Mouse (Mus musculus) layer of hippocampus, adult 2 months (tissue): ENCODE measurements around the gene Lyst. TPM values are rescaled to one million over a fixed set of nuclear protein-coding genes. Genes with fewer than 3 reads are reported as not detected.
"Not testable (repeated sequence)": the region's sequence is repeated elsewhere in the genome, so short reads cannot be mapped to it uniquely, and the experiment has no call there.

Experiments used
- DNase-seq, 2 experiments: peaks; one replicate each; pipeline ENCODE4 v3.0.0; 2022; ENCODE audit warnings: low spot score in 2 of 2
- H3K27ac ChIP-seq: fragments of 200-600 bp; 2 replicates; pipeline ENCODE4 v1.8.1; 2022
- H3K4me3 ChIP-seq: fragments of 200-600 bp; 2 replicates; pipeline ENCODE4 v1.8.1; 2022; ENCODE audit warnings: mild to moderate bottlenecking
- CTCF ChIP-seq: fragments of 200-600 bp; conservative IDR thresholded peaks from 2 replicates; pipeline ENCODE4 v1.8.1; 2022; ENCODE audit warnings: antibody characterized with exemption, mild to moderate bottlenecking, moderate library complexity
- long read RNA-seq, 2 experiments: library from polyadenylated mRNA; stranded (forward); transcript quantifications; one replicate each; pipeline ENCODE4 v2.0.0; 2021; ENCODE audit warnings: borderline mapping rate in 2 of 2
- total RNA-seq, 2 experiments: library from RNA; stranded (reverse); gene quantifications; 2 replicates each; pipeline ENCODE4 v1.2.3; 2021

Lyst gene
- 100 to 1,000 TPM in 1 of 2 experiments, 10 to 100 TPM in 1; 96.3 to 107 TPM for total RNA-seq
- long read RNA-seq, experiment 1, full-length matches to known transcripts: 2 of 21 reads
- long read RNA-seq, experiment 1, partial matches to known transcripts: 18 of 21 reads
- long read RNA-seq, experiment 1, other reads (novel, unspliced or antisense): 1 of 21 reads
- long read RNA-seq, experiment 2, full-length matches to known transcripts: 2 of 29 reads
- long read RNA-seq, experiment 2, partial matches to known transcripts: 23 of 29 reads
- long read RNA-seq, experiment 2, other reads (novel, unspliced or antisense): 4 of 29 reads

- TF ChIP-seq CTCF: peak; percentile 59
- Histone ChIP-seq H3K27ac (peak within 1 kb of the TSS; percentile 93), H3K4me3 (peak within 1 kb of the TSS; percentile 100)
- peak; percentile 99 to 100 for DNase-seq
Measured at GRCm38 (mm10) chr13:13590048-13591011, at the start of gene Lyst. Lyst (plus strand) TSS chr13:13590397.

GRCm38 (mm10) chr13:13543073-13543472, 47.1 kb upstream of the Lyst start:
- peak in 1 of 2 experiments; percentile 32 for DNase-seq
- TF ChIP-seq CTCF: peak; percentile 68

DNA sequence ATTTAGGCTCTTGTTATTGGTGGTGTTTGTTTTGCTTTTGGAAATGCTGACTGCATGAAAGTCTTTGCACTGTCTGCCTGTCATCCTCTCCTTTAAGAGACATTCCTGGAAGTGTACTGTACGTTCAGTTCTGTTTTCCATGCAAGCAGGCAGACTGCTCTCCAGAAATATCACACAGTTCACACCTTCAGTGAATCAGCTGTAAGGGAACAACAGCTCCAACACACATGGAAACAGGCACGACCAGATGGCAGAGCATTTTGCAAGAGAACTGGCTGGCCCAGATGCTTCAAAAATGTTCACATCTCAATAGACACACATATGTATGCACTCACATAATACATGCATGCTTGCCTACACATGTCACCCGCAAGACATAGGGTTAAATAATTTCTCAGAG, 43.4 kb upstream of the Lyst start:
- DNase-seq: peak; percentile 78 to 83
- Histone ChIP-seq H3K27ac (peak overlapping the region; percentile 87), H3K4me3 (no peak overlapping the region)
- TF ChIP-seq CTCF: no peak

More at GRCm38 (mm10) chr13:13543073-13543472, 47.1 kb upstream of the Lyst start:
- H3K4me3 ChIP-seq, H3K27ac ChIP-seq: not testable (repeated sequence)

- DNase-seq: no peak
- TF ChIP-seq CTCF: no peak
- peak overlapping the region; percentile 73 for H3K27ac ChIP-seq
- H3K4me3 ChIP-seq: no peak overlapping the region
Measured at GRCm38 (mm10) chr13:13547889-13548288, 42.3 kb upstream of the Lyst start.

DNA sequence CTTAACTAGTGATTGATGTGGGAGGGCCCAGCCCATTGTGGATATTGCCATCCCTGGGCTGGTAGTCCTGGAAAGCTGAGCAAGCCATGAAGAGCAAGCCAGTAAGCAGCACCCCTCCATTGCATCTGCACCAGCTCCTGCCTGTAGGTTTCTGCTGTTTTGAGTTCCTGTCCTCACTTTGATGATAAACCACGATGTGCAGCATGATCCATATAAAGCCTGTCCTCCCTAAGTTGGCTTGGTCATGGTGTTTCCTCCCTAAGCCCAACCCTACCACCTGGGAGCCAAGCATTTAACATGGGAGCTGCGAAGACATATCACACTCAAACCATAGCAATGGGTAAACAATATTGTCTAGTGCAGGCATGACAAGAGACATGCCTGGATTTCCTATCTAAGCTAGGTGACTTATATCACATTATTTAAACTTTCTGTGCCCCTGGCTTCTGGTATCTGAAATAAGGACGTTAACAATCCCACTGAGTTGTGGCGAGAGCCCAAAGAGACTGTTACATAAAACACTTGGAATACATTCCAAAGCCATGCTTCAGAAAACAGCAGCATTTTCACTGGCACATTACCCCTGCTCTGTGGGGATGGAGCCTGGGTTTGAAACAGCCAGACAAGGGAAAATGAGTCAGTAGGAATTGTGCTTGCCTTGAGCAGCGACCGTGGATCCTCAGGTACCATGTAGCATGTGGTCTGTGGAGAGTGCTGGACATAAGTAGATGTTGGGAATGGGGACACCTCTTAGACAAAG, 41.6 kb upstream of the Lyst start:
- no peak for TF ChIP-seq CTCF
- no peak for DNase-seq

GRCm38 (mm10) chr13:13549687-13550660, 40.2 kb upstream of the Lyst start:
- TF ChIP-seq CTCF: no peak
- DNase-seq: no peak
- H3K4me3 ChIP-seq: no peak overlapping the region
- H3K27ac ChIP-seq: peak overlapping the region; percentile 36; the same call in 1 of the 2 replicates

More for the DNA sequence above, 41.6 kb upstream of the Lyst start:
- peak overlapping the region; percentile 73 for H3K27ac ChIP-seq
- H3K4me3 ChIP-seq: no peak overlapping the region

DNA sequence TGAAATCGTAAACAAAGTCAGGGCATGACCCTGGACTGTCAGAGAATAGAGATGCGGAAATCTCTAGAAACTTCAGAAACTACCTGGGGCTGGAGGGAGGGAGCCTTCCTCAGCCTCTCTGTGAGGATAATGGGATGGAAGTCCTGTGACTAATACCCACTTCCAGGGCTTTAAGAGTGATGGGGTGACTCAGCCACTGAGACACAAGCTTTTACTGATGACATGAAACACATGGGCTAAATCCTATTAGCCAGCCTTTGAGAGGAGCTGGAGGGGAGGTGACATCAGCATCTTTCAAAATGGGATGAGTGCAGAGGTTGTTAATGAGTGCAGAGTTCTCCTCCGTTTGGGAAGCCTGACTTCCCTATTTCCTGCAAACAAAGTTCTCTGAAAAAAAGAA, 38.2 kb upstream of the Lyst start:
- no peak overlapping the region for H3K27ac ChIP-seq
- no peak overlapping the region for H3K4me3 ChIP-seq
- no peak for DNase-seq
- TF ChIP-seq CTCF: no peak

GRCm38 (mm10) chr13:13553660-13554059, 36.5 kb upstream of the Lyst start:
- H3K27ac ChIP-seq: no peak overlapping the region
- TF ChIP-seq CTCF: no peak
- no peak for DNase-seq
- H3K4me3 ChIP-seq: no peak overlapping the region

DNA sequence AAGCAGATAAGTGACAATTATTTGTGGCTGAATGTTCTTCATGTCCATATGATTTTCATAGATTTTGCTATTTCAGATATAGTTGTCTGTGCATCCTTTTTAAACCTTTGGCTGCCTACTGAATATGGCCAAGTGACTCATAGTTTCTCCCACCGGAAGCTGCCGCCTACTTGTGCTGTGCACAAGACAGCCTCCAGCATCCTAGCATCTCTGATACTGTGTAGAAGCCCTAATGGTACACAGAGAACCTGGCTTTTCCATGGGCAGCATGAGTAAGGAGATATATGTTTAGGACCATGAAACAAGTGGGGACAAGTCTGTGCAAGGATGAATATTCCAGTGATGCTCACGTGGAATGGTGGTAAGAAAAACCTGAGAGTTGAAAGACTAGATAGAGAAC, 35.0 kb upstream of the Lyst start:
- Histone ChIP-seq H3K27ac (peak overlapping the region; percentile 72), H3K4me3 (no peak overlapping the region)
- no peak for TF ChIP-seq CTCF
- DNase-seq: no peak

- TF ChIP-seq CTCF: no peak
- DNase-seq: no peak
- H3K27ac ChIP-seq: peak overlapping the region; percentile 68
- no peak overlapping the region for H3K4me3 ChIP-seq
Measured at GRCm38 (mm10) chr13:13557001-13557743, 33.0 kb upstream of the Lyst start.

- no peak for TF ChIP-seq CTCF
Measured at GRCm38 (mm10) chr13:13558251-13558650, 31.9 kb upstream of the Lyst start.

More at GRCm38 (mm10) chr13:13558251-13558650, 31.9 kb upstream of the Lyst start:
- Histone ChIP-seq H3K27ac (no peak overlapping the region), H3K4me3 (no peak overlapping the region)
- no peak for DNase-seq
